Mouse (Mus musculus): Measurements from ENCODE around the gene Prpsap1.
"Not testable (repeated sequence)": the region's sequence is repeated elsewhere in the genome, so short reads cannot be mapped to it uniquely, and the experiment has no call there.

Gene Prpsap1

DNA sequence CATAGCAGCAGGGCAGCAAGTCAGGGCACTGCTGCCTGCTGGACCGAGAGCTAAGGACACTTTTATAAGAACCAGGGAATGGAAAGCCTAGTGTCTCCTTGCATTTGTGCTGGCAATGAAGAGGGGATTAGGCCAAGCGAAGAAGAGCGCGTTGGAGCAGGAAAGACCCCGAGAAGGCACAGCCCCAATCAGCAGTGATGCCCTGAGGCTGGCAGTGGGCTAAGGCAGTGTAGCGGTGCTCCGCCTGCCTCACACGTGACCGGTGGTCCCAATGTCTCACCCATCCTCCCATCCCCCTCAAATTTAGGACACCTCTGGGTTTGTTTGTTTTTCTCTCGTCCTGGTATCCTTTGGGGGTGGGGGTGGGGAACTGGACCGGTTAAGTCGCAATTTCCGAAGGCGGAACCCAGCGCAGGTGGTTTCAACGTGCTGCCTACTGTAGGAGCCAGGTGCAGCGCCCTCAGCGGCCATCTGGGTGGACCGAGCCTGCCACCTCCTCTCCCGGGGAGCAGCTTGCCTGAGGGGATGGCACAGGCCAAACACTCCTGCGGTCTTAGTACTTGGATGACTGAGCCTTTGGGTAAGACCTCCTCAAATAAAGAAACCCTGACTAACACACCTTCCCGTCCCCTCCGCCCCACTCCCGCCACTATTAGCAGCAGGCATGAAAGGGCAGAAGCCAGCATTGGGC lies 21.5 kb upstream of the Prpsap1 start:
- DNase-seq (ENCODE audit: low spot score) = no peak

GRCm38 (mm10) chr11:116513531-116514038 lies 19.6 kb upstream of the Prpsap1 start:
- DNase-seq (ENCODE audit: low spot score) = no peak

- no peak for DNase-seq (ENCODE audit: low spot score)
Observed at GRCm38 (mm10) chr11:116512987-116513386, 19.0 kb upstream of the Prpsap1 start.

- no peak for DNase-seq (ENCODE audit: low spot score)
Observed at GRCm38 (mm10) chr11:116512154-116512553, 18.2 kb upstream of the Prpsap1 start.

GRCm38 (mm10) chr11:116511301-116511868 lies 17.4 kb upstream of the Prpsap1 start:
- no peak for DNase-seq (ENCODE audit: low spot score)

DNA sequence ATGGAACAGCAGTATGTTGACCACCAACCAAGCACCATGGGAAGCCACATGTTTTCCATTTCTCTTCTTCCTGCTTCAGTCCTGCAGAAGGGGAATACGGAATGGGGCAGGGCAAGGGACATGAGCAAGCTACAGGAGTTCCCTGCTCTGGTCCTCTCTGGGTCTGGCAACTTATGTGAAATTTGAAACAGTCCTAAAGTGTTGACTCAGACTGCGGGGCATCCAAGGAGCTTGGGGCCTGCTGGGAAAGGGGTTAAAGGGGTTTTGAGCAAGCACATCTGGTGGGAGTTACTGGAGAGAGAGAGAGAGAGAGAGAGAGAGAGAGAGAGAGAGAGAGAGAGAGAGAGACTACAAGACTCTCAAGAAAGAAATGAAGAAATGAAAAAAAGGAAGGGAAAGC lies 14.7 kb upstream of the Prpsap1 start:
- no peak for DNase-seq (ENCODE audit: low spot score)

DNA sequence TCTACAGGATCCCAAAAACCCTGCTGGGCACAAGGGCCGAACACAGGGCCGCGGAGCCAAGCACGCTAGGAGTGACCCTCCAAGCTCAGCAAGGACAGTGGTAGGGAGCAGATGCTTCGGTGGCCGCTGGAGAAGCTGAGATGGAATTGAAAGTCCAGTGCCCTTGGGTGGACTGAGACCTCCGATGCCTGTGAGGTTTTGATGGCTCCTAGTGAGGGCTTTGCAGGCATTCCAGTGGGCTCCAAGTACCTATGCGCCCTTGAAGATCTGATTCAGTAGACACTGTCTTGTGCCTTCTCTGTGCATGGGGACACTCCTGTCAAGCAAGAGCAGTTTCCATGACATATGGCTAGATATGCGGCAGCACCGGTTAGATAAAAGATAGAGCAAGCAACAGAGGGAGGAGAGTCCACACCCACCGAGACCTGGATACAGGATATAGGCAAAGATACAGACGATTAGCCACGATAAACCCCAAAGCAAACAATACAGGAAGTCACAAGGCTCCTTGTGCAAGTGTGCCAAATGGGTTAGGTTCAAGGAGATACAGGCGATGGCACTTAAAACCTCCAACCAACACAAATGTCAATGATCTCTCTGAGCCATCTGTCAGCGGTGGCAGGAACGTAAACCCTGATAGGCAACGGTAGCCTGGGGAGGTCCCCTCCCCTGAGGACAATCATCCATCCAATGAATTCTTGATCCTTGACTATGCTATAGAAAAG lies 12.3 kb upstream of the Prpsap1 start:
- DNase-seq (ENCODE audit: low spot score) = no peak

DNA sequence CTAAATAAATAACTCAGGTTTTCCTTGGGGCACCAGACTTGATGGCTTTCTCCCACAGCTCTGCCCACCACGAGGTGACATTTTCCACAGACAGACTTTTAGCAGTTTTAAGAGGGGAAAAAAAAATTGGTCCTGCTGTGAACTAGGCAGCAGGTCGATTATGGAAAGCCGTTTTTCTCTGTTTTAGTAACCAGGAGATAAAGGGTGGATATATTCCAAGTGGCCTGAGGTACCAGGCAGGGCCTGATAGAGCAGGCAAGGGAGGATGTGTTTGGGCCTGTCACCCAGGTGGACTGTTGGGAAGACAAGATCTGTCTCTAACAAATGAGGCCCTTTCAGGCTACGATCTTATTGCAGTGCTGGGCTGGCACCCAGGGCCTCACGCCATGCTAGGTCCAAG lies 11.6 kb upstream of the Prpsap1 start:
- DNase-seq (ENCODE audit: low spot score) = no peak

DNA sequence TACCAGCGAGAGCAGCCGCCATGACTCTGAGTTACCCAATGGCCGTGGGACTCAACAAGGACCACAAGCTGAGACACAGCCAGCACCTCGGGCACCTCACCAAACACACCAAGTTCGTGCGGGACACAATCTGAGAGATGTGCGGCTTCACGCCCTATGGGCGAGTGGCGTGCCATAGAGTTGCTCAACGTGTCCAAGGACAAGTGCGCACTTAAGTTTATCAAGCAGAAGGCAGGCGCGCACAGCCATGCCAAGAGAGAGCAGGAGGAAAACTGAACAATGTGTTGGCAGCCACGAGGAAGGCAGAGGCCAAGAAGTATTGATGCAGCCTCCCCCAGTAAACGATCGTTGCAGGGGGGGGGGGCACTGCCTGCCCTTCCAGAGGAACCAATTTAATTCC lies 10.5 kb upstream of the Prpsap1 start:
- DNase-seq (ENCODE audit: low spot score) = no peak

DNA sequence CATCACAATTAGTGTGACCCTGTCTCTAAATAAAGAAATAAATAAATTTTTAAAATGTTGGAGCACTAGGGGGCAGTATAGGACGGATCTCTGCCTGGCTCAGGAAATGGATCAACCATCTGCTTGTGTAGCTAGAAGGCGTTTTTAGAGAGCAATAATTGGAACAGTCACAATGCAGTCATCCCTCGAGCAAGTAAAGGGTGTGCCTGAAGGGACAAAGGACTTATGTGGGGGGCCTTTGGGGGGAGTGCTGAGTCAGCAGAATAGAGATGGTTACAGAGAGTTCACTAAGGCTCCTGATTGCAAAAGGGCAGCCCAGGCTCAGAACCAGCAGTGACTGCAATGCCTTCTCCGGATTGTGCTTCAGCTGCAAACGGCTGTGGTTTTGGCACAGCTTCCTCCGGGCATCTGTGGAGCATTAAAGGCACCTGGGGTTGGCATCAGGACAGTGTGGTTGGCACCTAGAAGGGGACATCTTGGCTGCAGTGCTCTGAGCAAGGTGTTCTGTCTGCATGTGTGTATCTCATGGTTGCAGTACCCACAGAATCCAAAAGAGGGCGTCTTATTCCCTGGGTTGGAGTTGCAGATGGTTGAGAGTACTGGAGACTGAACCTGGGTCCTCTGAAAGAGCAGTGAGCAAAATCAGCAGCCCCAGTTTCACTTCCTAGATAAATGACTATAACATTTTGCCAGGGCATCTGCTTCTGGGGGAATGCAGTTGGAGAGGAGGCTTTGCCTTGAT lies 7.2 kb upstream of the Prpsap1 start:
- DNase-seq (ENCODE audit: low spot score) = no peak

DNA sequence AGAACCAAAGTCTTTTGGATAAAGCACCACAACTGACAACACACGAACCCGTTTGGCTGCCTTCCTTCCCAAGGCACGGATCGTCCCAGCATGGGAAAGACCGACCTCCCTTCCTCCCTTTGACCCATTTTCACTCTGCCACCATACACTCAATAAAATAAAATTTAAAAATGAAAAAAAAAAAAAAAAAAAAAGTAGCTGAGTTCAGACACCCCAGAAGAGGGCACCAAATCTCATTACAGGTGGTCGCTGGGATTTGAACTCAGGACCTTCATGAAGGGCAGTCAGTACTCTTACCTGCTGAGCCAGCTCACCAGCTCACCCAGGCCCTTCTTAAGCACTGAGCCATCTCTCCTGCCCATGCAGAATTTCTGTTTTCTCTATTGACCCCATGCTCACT lies 5.0 kb upstream of the Prpsap1 start:
- no peak for DNase-seq (ENCODE audit: low spot score)

DNA sequence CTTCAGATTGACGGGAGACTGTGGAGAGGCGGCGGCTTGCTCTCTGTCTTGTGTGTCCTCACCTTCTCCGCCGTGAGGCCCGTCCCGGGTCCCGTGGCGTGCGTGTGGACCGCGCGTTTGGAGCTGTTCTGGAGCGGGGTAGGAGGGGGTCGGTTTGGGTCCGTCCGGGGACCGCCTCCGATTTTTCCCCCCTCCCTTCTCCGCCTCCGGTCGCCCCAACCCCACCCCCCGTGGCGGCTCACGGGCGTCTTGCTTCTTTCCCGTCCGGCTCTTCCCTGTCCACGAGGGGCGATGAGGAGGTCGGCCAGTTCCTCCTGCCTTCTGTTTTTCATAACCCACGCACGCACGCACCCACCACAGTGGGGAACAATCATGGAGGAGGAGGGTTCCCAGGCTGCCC lies 4.6 kb upstream of the Prpsap1 start:
- no peak for DNase-seq (ENCODE audit: low spot score)

DNA sequence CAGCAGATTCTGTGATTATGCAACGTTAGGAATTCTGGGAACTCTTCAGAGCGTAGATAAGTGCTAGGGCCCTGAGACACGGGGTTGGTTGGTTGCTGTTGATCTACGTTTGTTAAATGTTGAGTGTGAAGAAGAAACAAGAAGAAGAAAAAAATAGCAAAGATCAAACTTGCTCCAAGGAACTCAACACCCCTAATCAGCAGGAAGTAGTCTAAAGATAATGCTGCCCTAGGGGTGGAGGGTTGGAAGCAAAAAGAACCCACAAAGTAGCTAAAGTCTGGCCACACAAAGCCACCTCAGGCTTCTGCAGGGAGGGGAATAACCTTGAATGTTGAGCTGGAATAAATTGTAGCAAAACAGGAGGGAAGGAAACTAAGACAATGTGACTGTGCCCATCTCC lies 3.3 kb upstream of the Prpsap1 start:
- no peak for DNase-seq (ENCODE audit: low spot score)

DNA sequence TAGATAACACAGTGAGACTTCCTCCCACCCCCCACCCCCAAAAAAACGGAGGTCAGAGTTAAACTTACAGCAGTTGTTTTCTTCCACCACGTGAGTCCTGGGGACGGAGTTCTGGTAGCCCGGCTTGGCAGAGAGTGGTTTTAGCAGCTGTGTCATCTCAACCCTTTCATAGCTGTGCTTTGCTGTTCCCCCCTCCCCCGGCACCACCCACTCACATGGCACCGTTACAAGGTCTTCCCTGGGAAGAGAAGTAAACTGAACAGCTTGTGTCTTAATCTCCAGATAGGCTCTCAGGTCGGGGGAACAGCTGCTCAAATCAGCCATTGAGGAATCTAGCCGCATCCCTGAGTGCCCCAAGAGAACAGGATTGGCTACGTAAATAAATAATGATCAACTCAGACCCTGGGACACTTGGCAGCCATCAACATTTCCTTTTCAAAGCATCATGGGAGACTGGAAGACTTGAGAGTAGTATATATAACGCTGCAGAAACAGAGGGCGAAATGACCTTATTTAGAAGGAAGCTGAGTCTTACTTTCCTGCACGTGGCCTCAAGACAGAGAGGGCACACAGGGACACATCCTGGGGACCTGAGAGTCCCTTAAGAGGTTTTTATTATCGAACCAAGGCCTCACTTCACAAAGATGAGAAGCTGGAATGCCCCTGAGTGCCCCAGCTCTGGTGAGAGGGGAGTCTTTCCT lies 622 bp upstream of the Prpsap1 start:
- no peak for DNase-seq (ENCODE audit: low spot score)

DNA sequence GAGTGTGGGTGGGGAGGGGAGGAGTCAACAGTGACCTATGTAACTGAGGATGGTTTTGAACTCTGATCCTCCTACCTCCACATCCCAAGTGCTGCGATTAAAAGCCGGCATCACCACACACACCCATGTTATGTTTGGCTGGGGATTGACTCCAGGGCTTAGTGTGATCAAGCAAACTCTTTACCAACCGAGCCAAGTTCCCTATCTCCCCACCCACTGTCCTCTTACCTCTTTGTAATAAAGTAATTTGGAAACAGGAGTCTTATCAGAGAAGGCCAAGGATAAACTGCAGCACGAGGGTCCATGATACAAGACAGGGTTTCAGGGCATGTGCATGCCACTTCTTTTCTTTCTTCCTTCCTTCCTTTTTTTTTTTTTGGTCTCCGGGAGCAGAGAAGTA lies 811 bp downstream of the Prpsap1 start:
- no peak for DNase-seq (ENCODE audit: low spot score)

GRCm38 (mm10) chr11:116492507-116492906 lies 1.5 kb downstream of the Prpsap1 start:
- not testable (repeated sequence) for DNase-seq (ENCODE audit: low spot score)

DNA sequence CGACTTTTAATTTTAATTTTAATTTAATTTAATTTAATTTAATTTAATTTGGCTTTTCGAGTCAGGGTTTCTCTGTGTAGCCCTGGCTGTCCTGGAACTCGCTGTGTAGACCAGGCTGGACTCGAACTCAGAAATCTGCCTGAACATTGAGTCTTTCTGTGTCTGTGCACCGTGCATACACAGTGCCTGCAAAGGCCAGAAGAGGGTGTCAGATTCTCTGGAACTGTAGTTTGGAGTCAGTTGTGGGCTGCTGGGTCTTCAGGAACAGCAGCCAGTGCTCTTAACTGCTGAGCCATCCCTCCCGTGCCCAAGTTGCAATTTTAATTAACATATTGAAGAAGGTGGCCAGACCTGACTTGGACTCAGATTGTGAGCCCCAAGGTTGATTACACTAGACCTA lies 2.7 kb downstream of the Prpsap1 start:
- DNase-seq (ENCODE audit: low spot score) = no peak

GRCm38 (mm10) chr11:116490232-116491107 lies 3.5 kb downstream of the Prpsap1 start:
- peak; percentile 76 for DNase-seq (ENCODE audit: low spot score)

- no peak for DNase-seq (ENCODE audit: low spot score)
Observed at GRCm38 (mm10) chr11:116489771-116490231, 4.2 kb downstream of the Prpsap1 start.

- no peak for DNase-seq (ENCODE audit: low spot score)
Observed at GRCm38 (mm10) chr11:116488693-116489375, 5.2 kb downstream of the Prpsap1 start.

Data from layer of hippocampus, adult 9-10 months (tissue).